Mouse (Mus musculus): ENCODE results near the gene Bco2.

The Bco2 gene

DNA sequence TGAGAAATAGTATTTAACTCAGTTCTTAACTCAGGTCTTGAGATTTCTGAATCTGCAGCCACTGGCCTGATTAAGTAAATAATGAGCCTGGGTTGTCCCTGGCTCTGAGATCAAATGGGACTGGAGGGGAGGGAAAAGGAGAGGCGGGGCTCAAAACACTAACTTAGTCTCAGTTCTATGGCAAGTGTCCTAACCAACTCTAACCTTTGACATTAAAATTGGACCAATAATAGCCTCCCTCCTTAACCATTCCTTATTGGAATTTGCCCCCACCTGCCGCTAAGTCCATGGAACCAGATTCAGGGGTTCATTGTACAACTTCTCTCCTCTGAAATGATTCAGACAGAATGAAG lies at the start of gene Bco2:
TSS of gene Bco2 (minus strand) at position 88 of the 353 bp plus-strand sequence.
- no peak for DNase-seq (ENCODE audit: inconsistent ontology term)

DNA sequence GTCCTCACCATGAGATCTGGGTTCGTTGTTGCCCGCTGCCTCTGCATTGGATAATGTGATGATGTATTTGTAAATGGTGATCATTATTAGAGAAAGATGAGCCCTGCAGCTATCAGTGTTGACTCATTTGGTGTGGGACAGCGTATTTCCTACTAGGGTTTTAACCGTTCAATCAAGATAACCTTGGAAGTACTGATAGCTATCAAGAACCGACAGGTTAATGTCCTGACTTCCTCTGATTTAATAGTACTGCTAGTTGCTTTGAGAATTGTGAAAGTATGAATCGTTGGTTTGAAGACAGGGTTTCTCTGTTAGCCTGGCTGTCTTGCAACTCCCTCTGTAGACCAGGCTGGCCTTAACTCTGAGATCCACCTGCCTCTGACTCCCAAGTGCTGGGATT lies 49.4 kb upstream of the Bco2 start:
- no peak for DNase-seq (ENCODE audit: inconsistent ontology term)

DNA sequence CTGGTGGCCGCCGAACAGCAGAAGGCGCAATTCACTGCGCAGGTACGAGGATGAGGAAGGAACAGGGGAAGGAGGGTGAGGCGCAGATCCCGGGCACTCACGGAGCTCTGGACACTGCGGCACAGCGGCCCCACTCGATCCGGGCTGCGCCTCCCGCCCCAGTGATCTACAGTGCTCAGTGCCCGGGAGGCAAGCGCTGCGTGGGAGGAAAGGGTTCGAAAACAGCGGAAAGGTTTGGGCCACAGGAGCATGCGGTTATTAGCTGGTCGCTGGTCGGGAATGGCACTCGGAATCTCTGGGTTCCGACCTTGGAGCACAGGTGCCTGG lies 49.0 kb upstream of the Bco2 start:
- DNase-seq (ENCODE audit: inconsistent ontology term), result no peak

DNA sequence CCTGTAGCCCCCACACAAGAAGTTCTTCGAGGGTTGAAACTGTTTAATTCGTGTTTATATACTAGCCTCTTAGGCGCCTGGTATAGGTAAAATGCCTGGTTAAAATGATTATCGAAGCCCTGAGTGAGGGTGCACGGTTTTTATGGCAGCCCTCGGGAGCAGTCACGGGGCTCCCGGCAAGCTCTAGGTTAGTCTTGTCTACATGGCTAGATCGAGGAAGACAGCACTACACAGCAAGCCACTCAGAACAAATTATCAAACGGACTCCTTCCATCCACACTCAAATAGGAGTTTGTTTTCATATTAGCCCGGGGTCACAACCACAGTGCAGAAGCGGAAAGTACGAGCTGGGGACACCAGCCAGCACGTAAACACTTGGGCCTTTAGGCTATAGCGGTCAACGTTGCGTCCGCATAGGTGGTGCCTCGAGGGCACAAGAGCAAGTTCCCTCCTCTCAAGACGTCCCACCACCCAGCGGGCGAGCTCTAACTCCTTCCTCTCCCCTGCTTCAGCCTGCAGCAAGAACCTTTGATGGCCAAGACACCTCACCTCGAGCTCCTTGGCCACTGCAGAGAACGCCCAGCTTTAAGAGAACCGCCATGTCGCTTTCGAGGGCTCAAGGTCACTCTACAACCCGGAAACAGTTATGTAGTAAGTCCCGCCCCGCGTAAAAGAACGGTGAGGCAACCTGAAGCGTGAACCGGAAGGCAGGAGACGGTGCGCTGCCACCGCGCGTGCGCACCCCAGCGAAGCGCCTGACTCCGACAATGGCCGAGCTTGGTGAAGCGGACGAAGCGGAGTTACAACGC lies 48.4 kb upstream of the Bco2 start, which contains the start of the genes Sdhd and Timm8b:
TSS of gene Sdhd (minus strand) at position 624 of the 809 bp plus-strand sequence.
TSS of gene Timm8b (plus strand) at position 722 of the 809 bp plus-strand sequence.
- peak; percentile 94 for DNase-seq (ENCODE audit: inconsistent ontology term)

DNA sequence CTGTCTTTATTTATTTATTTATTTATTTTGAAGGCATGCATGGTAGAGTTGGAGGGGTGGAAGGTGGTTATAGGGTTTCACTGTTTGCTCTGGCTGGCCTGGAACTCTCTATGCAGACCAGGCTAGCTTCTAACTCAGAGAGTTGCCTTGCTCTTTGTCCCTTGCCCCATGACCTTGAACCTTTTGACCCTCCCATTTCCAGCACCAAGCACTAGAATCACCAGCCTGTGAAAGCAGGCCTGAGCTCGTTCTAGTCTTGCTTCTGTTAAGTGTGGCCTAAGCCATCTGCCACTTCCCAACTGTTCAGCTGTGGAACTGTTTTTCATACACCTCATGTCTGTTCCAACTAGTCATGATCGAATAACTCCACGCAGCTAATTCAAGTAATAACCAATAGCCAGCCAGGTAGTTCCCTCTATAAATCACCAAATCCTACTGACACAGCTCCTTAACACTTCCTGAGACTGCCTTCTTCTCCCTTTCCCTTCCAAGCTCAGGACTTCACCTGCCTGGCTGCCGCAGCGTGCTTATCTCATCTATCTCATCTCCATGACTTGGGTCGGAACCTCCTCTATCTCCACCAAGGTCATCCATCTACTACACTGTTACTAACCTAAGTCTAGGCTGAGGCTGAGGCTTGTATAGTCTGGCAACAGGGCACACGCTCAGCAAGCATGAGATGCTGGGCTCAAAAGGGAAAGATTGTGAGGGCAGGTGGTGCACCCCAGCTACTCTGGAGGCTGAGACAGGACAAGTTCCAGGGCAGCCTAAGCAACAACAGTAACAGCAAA lies 47.3 kb upstream of the Bco2 start:
- DNase-seq (ENCODE audit: inconsistent ontology term), result no peak

DNA sequence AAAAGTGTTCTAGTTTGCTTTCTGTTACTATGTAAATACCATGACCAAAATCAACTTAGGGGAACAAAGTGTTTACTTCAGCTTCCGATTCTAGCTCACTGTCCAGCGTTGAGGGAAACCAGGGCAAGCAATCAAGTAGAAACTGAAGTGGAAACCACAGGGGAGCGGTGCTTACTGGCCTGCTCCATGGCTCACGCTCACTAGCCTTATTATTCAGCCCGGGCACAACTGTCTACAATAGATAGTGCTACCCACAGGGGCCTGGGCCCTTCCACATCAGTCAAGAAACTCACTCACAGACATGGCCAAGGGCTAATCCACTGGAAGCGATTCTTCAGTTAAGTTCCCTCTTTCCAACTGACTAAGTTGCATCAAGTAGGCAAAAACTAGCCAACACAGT lies 46.6 kb upstream of the Bco2 start:
- DNase-seq (ENCODE audit: inconsistent ontology term), result peak; percentile 11

DNA sequence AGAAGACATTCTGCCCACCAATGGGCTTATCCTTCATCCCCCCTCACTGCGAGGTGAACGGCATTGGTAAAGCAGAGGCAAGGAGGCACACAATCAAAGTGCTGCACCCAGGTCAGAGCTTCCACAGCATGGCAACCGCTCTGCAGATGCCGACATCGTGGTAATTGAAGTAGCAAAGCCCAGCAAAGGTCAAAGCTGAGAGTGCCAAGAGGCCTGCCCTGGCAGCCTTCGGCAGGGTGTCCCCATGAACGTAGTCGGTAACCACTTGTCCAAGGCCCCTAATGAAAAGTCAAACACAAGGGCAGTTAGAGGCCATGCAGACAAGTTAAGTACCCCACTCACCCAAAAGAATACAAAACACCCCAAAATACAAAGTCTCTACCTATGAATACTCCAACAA lies 42.0 kb upstream of the Bco2 start:
- no peak for DNase-seq (ENCODE audit: inconsistent ontology term)

DNA sequence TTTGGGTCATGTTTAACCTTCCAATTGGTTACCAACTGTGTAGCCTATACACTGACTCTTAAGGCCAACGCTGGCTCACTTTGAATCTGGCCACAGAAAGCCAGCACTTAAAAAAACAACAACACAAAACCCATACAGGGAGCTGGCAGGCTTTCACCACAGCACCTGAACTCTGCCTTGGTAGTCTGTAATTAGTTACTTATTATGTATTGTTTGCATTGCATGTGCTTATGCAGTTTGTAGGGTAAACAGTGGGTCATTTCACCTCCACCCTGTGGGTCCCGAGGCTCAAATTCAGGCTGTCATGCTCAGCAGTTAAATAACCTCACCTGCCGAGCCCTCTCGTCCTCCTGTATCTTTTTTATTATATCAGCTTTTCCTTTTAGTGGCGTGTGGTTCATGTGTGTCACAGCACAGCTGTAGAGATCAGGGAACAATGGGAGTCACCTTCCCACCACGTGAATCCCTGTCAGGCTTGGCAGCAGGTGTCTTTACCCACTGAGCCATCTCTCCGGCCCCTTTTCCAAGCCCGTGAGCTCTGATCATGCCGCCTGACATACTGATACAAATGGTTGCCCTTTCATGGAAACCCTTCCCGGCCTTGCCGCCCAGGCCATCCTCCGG lies 39.9 kb upstream of the Bco2 start:
- no peak for DNase-seq (ENCODE audit: inconsistent ontology term)

DNA sequence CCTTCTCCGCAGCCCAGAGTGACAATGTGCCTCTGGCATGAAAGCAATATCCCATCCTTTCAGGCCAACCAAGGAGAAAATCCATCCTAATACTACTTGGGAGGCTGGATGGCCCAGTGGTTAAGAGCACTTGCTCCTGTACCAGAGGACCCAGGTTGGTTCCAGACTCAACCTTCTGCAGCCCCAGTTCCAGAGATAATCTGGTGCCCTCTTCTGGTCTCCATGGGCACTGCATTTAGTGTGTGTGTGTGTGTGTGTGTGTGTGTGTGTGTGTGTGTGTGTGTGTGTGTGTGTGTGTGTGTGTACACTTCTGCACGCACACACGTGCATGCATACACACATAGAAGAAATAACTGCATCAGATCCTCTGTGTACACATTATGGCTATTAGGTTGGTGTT lies 38.6 kb upstream of the Bco2 start:
- no peak for DNase-seq (ENCODE audit: inconsistent ontology term)

DNA sequence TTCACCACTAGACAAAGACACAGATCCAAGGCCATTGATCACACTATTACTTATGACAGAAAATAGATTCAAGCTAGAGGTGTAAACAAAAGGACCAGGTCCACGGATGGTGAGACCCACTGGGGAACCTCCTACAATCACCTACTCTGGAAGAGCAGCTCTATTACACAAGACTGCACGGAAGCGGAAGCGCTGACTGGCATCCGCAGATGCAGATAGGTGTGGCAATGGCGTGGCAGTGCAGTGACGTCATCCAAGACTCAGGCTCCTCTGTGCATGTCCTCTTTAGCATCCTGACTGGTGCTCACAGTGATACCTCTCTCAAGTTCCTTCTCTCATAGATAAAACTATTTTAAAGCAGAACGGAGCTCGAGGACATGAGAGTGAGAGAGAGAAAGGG lies 38.0 kb upstream of the Bco2 start:
- DNase-seq (ENCODE audit: inconsistent ontology term), result no peak

DNA sequence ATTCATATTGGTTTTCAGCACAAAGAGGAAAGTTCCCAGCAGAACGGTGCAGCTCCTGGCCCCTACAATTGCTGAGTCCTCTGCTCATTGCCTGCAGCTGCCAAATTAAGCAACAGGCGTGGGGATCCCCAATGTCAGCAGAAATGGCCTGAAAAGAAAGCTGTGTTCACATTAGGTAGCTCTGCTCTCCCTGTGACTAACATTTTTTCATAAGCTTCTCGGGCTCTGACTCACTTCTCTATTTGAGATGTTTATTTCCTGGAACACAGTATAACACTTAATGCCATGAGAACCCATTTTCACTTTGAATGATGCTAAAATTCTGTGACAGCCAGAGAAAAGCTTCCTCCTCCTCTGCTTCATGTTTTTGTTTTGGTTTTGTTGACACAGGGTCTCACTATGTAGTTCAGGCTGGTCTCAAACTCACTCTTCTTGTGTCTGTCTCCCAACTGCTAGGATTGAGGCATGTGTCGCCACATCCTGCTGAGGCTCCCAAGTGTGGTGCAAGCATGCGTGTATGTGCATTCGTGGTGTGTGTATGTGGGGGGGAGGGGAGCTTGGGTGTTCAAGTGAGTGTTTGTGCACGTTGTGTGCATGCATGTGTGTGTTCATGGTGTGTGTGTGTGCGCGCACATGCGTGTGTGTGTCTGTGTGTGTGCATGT lies 36.0 kb upstream of the Bco2 start:
- peak; percentile 78 for DNase-seq (ENCODE audit: inconsistent ontology term)

DNA sequence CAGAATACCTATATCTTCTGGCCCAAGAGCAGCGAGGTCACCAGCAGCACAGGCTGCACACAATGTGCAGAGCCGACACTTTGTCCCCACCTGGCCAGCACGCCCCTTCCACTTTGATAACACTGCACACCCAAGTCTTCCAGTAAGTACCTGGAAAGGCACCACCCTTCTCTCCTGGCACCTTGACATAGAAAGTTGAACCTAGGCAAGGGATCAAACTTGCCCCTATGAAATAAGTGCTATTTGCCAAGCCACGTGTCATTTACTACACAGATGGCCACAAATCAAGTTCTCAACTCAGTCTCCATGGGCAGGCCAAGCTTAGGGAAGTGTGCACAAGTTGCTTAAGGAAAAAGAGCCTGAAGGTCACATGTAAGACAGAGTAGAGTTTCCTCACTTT lies 32.0 kb upstream of the Bco2 start:
- DNase-seq (ENCODE audit: inconsistent ontology term), result no peak

DNA sequence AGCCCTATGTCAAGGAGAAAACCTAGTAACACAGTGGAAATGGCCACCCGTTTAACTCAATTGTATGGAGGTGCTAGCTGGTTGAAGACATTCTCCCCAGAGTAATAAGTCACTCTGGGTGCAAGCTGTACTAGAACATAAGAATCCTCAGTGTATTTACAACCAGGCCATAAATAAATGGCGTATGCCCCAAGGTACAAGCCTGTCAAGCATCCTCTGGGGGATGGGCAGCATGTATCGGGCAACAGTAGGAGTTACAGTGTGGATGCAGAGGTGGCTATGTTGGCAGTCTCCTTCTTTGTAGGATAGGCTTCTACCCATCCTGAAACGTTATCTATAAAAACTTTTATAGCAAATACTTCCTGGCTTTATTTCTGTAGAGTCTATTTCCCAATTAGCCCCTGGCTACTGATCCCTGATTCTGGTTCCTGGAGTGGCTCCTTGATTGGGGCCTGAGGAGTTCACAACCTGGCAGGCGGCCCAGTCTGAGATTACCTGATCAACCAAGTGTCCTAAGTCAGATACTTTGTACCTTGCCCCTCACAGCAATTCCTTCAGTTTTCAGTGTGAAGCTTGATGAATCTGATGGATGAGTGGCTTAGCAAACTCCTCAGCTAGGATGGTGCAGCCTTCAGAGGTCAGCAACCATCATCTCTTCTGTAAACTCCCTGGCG lies 30.3 kb upstream of the Bco2 start:
- no peak for DNase-seq (ENCODE audit: inconsistent ontology term)

DNA sequence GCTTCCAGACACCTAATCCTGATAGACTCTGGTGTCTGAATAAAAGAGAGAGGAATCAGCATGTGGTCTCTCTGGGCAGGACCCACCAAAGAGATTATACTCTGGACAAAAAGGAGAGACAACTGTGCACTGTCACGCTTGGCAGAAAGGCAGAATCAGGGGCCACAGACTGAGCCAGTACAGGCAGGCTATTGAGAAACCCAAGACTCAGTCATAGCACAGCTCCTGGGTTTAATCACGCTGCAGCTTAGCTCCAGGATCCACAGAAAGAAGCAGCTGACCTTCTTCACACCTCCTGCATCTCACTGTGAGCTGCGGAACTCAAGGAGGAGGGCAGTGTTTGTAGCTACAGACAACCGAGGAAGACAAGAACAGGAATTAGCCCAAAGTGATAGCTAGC lies 25.4 kb upstream of the Bco2 start:
- DNase-seq (ENCODE audit: inconsistent ontology term), result no peak

DNA sequence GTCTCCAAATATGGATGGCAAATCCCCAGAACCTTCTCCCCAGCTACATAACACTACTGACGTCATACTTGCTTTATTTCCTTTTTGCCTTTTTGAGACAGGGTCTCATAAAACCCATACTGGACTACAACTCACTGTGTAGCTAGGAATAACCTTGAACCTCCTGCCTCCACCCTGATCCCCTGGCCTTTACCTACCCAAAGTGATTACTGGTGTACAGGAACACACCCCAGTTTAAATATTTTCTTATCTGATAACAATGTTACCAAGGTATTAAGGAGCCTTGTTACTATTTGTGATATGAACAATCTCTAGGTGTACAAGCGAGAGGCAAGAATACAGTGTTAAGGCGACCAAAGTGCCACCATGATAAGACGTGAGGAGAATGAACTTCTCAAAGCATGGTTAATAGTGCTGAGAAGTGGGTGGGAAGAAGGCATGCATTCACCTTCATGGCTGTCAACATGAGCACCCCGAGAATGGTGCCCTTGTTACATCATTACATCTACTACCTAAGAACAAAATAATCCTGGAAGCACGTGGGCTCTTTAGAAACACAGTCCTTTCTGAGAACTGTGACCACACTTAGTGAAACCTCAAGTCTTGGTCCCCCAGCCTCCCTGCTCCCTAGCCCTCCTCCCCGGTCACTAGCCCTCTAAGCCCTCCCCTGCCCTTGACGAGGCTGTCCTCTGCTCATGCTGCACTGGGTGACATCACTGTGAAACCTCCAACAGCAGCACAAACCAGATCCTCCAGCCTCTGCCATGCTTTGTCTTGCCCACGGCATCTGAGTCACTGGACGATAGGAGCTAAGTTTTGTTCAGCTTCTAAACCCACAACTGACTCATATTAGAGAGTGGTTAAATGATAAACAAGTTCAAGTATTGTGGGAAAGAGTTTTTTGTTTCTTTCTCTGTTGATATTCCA lies 14.9 kb upstream of the Bco2 start:
- peak; percentile 72 for DNase-seq (ENCODE audit: inconsistent ontology term)

DNA sequence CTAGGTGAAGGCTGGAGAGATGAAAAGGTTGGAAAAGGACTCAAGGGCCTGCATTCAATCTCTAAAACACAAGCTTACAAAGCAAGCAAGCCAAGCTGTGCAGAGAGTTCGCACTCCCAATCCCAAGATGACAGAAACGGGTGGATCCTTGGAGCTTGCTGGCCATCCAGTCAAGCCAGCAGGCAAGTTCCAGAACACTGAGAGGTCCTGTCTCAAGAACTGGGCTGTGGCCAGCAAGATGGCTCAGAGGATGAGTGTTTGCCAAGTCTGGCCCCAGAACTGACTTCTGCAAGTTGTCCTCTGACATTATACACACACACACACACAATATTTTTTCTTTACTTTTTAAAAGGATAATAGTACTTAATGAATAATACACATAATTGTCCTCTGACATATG lies 12.9 kb upstream of the Bco2 start:
- DNase-seq (ENCODE audit: inconsistent ontology term), result no peak

DNA sequence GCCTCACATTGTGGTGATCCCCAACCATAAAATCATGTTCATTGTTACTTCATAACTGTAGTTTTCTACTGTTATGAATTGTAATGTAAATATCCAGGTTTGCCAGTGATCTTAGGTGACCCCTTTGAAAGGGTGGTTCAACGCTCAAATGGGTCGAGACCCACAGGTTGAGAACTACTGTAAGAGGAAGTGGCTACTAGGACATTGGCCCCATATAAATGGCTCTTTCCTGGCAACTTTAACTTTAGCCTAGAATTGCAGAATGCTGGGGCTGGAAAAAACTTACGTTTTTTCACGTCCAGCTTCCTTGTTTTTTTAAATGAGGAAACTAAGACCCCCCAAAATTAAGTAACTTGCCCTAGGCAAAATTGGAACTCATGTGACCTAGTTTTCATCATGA lies 12.4 kb upstream of the Bco2 start:
- no peak for DNase-seq (ENCODE audit: inconsistent ontology term)

DNA sequence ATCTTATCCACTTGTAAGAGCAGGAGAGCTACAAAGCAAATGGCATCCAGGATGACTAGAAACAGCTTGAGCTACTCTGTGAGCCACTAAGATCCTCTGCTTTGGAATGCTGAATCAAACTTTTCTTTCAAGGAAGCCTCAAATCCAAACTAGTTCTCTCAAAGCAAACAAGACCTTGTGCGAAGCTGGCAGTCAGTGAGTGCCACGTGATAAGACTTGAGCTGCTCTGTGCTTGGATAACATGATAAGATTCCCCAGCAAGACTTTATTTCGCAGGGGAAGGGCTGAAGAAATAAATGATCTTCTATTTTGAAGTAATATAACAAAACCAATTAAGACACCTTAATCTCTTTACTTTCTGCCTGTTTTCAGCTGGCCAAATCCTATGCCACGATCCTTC lies 11.0 kb upstream of the Bco2 start:
- no peak for DNase-seq (ENCODE audit: inconsistent ontology term)

DNA sequence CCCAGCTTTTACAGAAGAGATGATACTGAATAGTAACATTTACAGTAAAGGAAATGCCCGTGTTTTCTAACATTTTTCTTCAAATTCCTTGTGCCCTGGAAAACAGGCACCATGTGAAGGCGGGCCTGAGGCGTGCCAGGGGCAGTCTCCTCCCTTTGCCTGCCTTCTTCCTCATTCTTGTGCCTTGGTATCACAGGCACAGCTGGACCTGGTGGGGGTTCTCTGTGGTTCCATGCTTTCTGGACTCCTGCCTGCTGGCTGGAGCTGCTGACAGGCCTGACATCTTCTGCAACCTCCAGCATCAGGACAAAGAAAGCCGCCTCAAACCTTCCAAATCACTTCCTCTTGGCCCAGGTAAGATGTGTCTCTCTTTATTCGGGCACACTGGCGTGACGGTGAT lies 10.2 kb upstream of the Bco2 start:
- peak; percentile 48 for DNase-seq (ENCODE audit: inconsistent ontology term)

DNA sequence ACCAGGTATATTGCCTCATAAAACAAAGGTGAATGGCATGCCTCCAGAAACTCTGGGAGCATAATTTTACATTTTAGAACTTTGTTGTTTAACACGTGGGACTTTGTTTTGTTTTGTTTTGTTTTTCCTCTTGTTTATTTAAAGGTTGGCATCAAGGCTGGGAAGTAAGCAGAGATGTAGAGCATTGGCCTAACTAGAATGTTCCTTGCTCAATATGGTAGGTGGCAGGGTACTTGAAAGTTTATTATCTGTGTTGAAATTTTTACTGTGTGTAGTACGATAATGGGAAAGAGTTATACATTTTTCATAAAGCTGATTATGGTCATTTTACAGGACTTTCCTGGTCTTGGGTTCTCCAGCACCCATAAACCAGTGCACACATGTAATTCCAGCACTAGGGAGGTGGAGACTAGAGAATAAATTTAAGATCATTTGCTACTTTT lies 7.0 kb upstream of the Bco2 start:
- DNase-seq (ENCODE audit: inconsistent ontology term), result no peak
